Mouse (Mus musculus) small intestine, adult 2 months (tissue): ENCODE results near the gene Eng.

ENCODE experiments used
- CTCF ChIP-seq: fragments of 200-500 bp; IDR thresholded peaks from 2 replicates; pipeline ENCODE4 v1.5.1; 2012; ENCODE audit warnings: low read depth, mild to moderate bottlenecking, control low read depth, inconsistent platforms, low read length, moderate library complexity, mixed read lengths; ENCODE audit not compliant: insufficient replicate concordance, insufficient read length; ENCODE audit errors: extremely low read depth
- POLR2A ChIP-seq: fragments of 200-500 bp; IDR thresholded peaks from 2 replicates; pipeline ENCODE4 v1.6.1; 2012; ENCODE audit warnings: low read depth, mild to moderate bottlenecking, control low read depth, inconsistent platforms, low read length, moderate library complexity

GRCm38 (mm10) chr2:32700966-32701743, 54.8 kb downstream of the Eng start:
- TF ChIP-seq CTCF (no peak), POLR2A (no peak)
